Mouse (Mus musculus): ENCODE measurements around the gene Cdk5.

- TF ChIP-seq POLR2A (IDR thresholded peaks at IDR 0.05; ENCODE audit: low read depth, low read length) (no peak), CTCF (conservative IDR thresholded peaks at IDR 0.05; ENCODE audit: insufficient read depth, insufficient read length, low read depth, low read length) (no peak)
These were observed 11.3 kb downstream of the Cdk5 start for GRCm38 (mm10) chr5:24412063-24412462.
